Mouse (Mus musculus): Measurements from ENCODE around the gene Sidt2. TPM values are rescaled to one million over a fixed set of nuclear protein-coding genes. Genes with fewer than 3 reads are reported as not detected.

Sidt2 gene
- polyA plus RNA-seq, 1 experiment from 2014 or later: 39.2 TPM

- Histone ChIP-seq H3K27ac (replicated peaks) (no peak overlapping the region), H3K4me3 (no peak overlapping the region), H3K27me3 (0 out of 2 replicates have a peak, but pooled peaks cover 3% of the 10 kb centered on the region), H3K9ac (no peak overlapping the region), H3K36me3 (peaks cover 44% of the 10 kb centered on the region), H3K4me2 (no peak overlapping the region), H3K9me3 (no peaks in the 10 kb centered on the region), H3K4me1 (replicated peaks) (peaks cover 5% of the 10 kb centered on the region)
- ATAC-seq (ENCODE audit: low read depth): no peak
- WGBS: 82% methylated on average over 11 of the region's 11 CpGs
Measured at GRCm38 (mm10) chr9:45932571-45933415, 22.3 kb downstream of the Sidt2 start.

DNA sequence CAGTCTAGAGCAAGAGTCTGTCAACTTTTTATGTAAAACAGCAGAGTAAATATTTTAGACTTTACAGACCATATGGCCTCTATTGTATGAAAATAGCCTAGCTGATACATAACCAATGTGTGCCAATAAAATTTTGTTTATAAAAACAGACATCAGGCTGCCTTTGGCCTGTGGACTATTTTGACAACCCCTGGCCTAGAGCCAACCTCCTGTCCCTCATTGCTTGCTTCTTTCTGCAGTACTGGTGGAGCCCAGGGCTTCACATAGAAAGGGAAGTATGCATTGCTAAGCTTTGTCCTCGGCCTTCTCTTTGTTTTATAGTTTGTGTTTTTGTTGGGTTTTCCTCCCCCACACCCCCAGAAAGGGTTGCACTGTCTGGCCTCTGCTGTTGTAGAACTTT lies 23.1 kb downstream of the Sidt2 start:
- no peak overlapping the region for H3K4me3 ChIP-seq
- H3K9ac ChIP-seq: no peak overlapping the region
- no peaks in the 10 kb centered on the region for H3K9me3 ChIP-seq
- H3K27me3 ChIP-seq: 0 out of 2 replicates have a peak, but pooled peaks cover 3% of the 10 kb centered on the region
- WGBS: 65% methylated on average over 1 of the region's 1 CpGs
- peaks cover 5% of the 10 kb centered on the region for H3K4me1 ChIP-seq (replicated peaks)
- ATAC-seq (ENCODE audit: low read depth): no peak
- H3K4me2 ChIP-seq: no peak overlapping the region
- H3K27ac ChIP-seq (replicated peaks): no peak overlapping the region
- peaks cover 52% of the 10 kb centered on the region for H3K36me3 ChIP-seq

- H3K9me3 ChIP-seq: no peaks in the 10 kb centered on the region
- H3K9ac ChIP-seq: no peak overlapping the region
- H3K36me3 ChIP-seq: peaks cover 76% of the 10 kb centered on the region
- no peak overlapping the region for H3K4me2 ChIP-seq
- no peaks in the 10 kb centered on the region for H3K27me3 ChIP-seq
- no peak overlapping the region for H3K4me3 ChIP-seq
- 87% methylated on average over 5 of the region's 5 CpGs for WGBS
- H3K27ac ChIP-seq (replicated peaks): no peak overlapping the region
- no peaks in the 10 kb centered on the region for H3K4me1 ChIP-seq (replicated peaks)
- ATAC-seq (ENCODE audit: low read depth): no peak
Measured at GRCm38 (mm10) chr9:45929285-45929684, 25.8 kb downstream of the Sidt2 start.

DNA sequence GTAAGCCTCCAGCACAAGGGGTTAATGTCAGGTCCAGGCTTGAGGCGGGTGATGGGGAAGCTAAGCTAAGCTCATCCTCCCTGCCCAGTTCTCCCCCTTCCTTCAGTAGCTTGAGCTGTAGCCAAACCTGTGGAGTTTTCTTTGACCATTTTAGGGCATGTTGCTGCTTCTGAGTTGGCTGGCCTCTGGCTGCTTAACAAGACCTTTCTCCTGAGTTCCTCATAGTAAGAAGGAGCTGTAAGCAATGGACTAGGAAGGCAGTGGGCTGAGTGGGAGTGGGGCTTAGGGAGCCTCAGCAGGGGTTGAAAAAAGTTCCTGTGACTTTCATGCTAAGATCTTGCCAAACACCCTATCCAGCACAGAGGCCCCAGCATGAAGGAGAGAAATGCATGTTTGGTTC lies 35.2 kb downstream of the Sidt2 start:
- WGBS: 74% methylated on average over 1 of the region's 1 CpGs
- no peak for ATAC-seq (ENCODE audit: low read depth)

GRCm38 (mm10) chr9:45917041-45917934 lies 37.8 kb downstream of the Sidt2 start:
- peaks cover 96% of the 10 kb centered on the region for H3K36me3 ChIP-seq
- H3K27ac ChIP-seq (replicated peaks): peak overlapping the region; percentile 73
- H3K9me3 ChIP-seq: no peaks in the 10 kb centered on the region
- WGBS: 72% methylated on average over 5 of the region's 5 CpGs
- peak; percentile 89 for ATAC-seq (ENCODE audit: low read depth)
- peaks cover 16% of the 10 kb centered on the region for H3K4me1 ChIP-seq (replicated peaks)
- H3K4me2 ChIP-seq: no peak overlapping the region
- H3K4me3 ChIP-seq: no peak overlapping the region
- no peak overlapping the region for H3K9ac ChIP-seq
- H3K27me3 ChIP-seq: no peaks in the 10 kb centered on the region

More for the DNA sequence above, 35.2 kb downstream of the Sidt2 start:
- peaks cover 94% of the 10 kb centered on the region for H3K36me3 ChIP-seq
- H3K9me3 ChIP-seq: no peaks in the 10 kb centered on the region
- no peak overlapping the region for H3K4me3 ChIP-seq
- H3K4me1 ChIP-seq (replicated peaks): peaks cover 16% of the 10 kb centered on the region
- H3K9ac ChIP-seq: no peak overlapping the region
- no peak overlapping the region for H3K27ac ChIP-seq (replicated peaks)
- H3K4me2 ChIP-seq: no peak overlapping the region
- H3K27me3 ChIP-seq: no peaks in the 10 kb centered on the region

DNA sequence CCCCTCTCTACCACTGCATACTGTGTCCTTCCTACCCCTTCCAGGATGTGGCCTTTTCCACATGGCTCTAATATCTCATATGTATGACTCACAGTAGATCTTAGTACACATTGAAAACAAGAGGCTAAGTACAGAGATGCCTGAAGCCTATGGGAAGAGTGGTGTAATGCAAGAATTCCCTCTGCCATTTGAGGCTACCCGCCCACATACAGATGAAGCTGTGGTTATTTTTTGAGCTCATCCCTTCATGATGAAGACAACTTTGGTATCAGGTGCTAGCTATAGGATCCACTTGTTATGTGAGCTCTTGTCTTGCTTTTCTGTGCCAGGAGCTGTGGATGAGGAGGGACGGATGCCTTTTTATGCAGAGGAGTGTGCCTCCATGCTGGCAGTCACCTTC lies 39.4 kb downstream of the Sidt2 start:
- H3K27me3 ChIP-seq: no peaks in the 10 kb centered on the region
- peaks cover 16% of the 10 kb centered on the region for H3K4me1 ChIP-seq (replicated peaks)
- no peak overlapping the region for H3K4me3 ChIP-seq
- 89% methylated on average over 2 of the region's 2 CpGs for WGBS
- no peak overlapping the region for H3K27ac ChIP-seq (replicated peaks)
- no peaks in the 10 kb centered on the region for H3K9me3 ChIP-seq
- no peak for ATAC-seq (ENCODE audit: low read depth)
- peaks cover 98% of the 10 kb centered on the region for H3K36me3 ChIP-seq
- H3K4me2 ChIP-seq: no peak overlapping the region
- H3K9ac ChIP-seq: no peak overlapping the region

DNA sequence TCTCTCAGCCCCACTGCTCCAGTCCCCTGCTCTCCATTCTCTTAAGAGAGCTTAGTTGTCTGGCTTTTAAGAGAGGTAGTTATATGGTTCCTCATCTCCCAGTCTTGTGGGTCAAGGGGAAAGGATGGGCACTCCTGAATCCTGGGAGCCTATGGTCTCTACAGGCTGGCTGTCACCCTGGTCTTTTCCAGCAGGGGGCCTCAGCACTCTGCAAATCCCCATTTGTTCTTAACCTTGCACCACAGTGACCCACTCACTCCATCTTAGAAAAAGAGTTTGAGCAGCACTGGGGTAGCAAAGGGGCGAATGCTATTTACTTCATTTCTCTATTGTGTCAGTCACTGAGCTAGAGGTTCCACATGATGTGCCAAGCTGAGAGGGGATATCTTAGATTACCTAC lies 43.4 kb downstream of the Sidt2 start:
- H3K27me3 ChIP-seq: no peaks in the 10 kb centered on the region
- peaks cover 85% of the 10 kb centered on the region for H3K36me3 ChIP-seq
- H3K4me2 ChIP-seq: no peak overlapping the region
- no peak overlapping the region for H3K27ac ChIP-seq (replicated peaks)
- 85% methylated on average over 1 of the region's 1 CpGs for WGBS
- H3K4me1 ChIP-seq (replicated peaks): peaks cover 16% of the 10 kb centered on the region
- no peak overlapping the region for H3K9ac ChIP-seq
- ATAC-seq (ENCODE audit: low read depth): no peak
- no peak overlapping the region for H3K4me3 ChIP-seq
- no peaks in the 10 kb centered on the region for H3K9me3 ChIP-seq

- H3K4me3 ChIP-seq: no peak overlapping the region
- no peak overlapping the region for H3K4me2 ChIP-seq
- H3K36me3 ChIP-seq: peaks cover 78% of the 10 kb centered on the region
- peaks cover 16% of the 10 kb centered on the region for H3K4me1 ChIP-seq (replicated peaks)
- no peak overlapping the region for H3K27ac ChIP-seq (replicated peaks)
- no peaks in the 10 kb centered on the region for H3K27me3 ChIP-seq
- H3K9me3 ChIP-seq: no peaks in the 10 kb centered on the region
- WGBS: 91% methylated on average over 3 of the region's 3 CpGs
- no peak for ATAC-seq (ENCODE audit: low read depth)
- no peak overlapping the region for H3K9ac ChIP-seq
Measured at GRCm38 (mm10) chr9:45910995-45911394, 44.1 kb downstream of the Sidt2 start.

GRCm38 (mm10) chr9:45907078-45907428 lies 48.0 kb downstream of the Sidt2 start:
- under 1% methylated on average over 19 of the region's 19 CpGs for WGBS
- Histone ChIP-seq H3K4me2 (peak overlapping the region; percentile 72), H3K9ac (peak overlapping the region; percentile 96), H3K36me3 (peaks cover 57% of the 10 kb centered on the region), H3K4me1 (replicated peaks) (peaks cover 33% of the 10 kb centered on the region), H3K27ac (replicated peaks) (peak overlapping the region; percentile 94), H3K9me3 (no peaks in the 10 kb centered on the region), H3K27me3 (no peaks in the 10 kb centered on the region), H3K4me3 (peak overlapping the region; percentile 68)
- ATAC-seq (ENCODE audit: low read depth): no peak

DNA sequence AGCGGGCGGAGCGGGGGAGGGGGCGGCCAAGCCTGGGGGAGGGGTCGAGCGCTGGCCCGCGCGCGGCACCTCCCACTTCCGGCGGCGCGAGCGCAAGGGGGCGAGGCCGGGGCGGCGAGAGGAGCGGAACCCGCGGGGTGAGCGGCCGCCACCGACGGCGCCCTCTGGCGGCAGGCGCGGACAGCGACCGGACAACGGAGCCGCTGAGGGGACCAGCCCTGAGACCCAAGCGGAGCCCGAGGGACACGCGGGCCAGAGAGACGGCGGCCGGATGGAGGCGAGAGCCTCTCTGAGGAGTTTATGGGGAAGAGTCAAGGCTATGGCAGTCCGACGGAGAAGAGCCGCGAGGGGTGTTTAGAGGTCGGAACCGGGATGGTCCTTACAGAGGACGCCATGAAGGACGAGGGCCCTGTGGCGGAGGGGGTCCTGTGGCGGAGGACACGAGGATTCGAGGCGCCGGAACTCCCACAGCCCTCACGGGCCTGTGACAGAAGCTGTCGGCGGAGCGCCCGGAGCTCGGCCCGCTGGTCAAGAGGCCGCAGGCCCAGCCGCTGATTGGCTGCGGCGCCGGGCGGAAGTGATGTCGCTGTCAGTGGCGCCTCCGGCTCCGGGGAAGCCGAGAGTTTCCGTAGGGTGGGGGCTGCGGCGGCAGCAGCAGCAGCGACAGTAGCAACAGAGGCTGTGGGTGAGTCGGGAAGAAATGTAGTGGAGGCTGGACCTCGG lies 48.5 kb downstream of the Sidt2 start, which contains the start of the genes Pcsk7 and Rnf214:
TSS of gene Pcsk7 (plus strand) at position 143 of the 723 bp plus-strand sequence.
TSS of gene Rnf214 (minus strand) at position 557 of the 723 bp plus-strand sequence.
- Histone ChIP-seq H3K27ac (replicated peaks) (peak within 1 kb of the TSS; percentile 94), H3K9me3 (no peaks in the 10 kb centered on the region), H3K27me3 (no peaks in the 10 kb centered on the region), H3K4me3 (peak within 1 kb of the TSS; percentile 68), H3K4me1 (replicated peaks) (peaks cover 33% of the 10 kb centered on the region), H3K36me3 (peaks cover 57% of the 10 kb centered on the region), H3K4me2 (peak within 1 kb of the TSS; percentile 87), H3K9ac (peak within 1 kb of the TSS; percentile 96)
- under 1% methylated on average over 74 of the region's 80 CpGs for WGBS
- peak; percentile 94 for ATAC-seq (ENCODE audit: low read depth)

DNA sequence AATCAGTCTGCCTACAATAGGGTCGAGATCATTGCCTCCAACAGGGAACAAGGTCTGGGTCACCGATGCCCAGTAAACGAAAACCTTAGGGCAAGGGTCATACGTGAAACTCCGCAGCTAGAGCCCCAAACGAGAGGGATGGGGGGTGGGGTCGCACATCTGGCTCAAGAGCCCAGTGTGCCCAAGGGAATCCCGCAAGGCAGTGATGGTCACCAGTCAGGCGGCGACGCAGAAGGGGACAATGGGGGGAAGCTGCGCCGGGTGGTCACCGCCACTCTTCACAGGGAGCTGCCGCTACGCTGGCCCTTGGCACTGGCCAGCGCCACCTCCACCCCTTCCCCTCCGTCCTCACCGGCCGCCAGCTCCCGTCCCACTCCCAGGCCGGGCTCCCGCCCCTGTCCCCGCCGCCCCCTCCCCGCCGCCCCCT lies 49.2 kb downstream of the Sidt2 start:
- peak overlapping the region; percentile 68 for H3K4me3 ChIP-seq
- H3K9ac ChIP-seq: peak overlapping the region; percentile 96
- H3K9me3 ChIP-seq: no peaks in the 10 kb centered on the region
- no peaks in the 10 kb centered on the region for H3K27me3 ChIP-seq
- peak overlapping the region; percentile 87 for H3K4me2 ChIP-seq
- H3K27ac ChIP-seq (replicated peaks): peak overlapping the region; percentile 94
- peaks cover 33% of the 10 kb centered on the region for H3K4me1 ChIP-seq (replicated peaks)
- peak; percentile 69 for ATAC-seq (ENCODE audit: low read depth)
- peaks cover 56% of the 10 kb centered on the region for H3K36me3 ChIP-seq
- 0% methylated on average over 15 of the region's 27 CpGs for WGBS
